Mouse (Mus musculus) C2C12 (cell line): ENCODE data around the gene A630095N17Rik. TPM values are rescaled to one million over a fixed set of nuclear protein-coding genes. Genes with fewer than 3 reads are reported as not detected.

ENCODE experiments used
- H3K27me3 ChIP-seq: one replicate; pipeline ENCODE4 v1.6.1; 2011; ENCODE audit not compliant: control insufficient read depth, insufficient read depth, insufficient read length
- H3K36me3 ChIP-seq: one replicate; pipeline ENCODE4 v1.6.1; 2011; ENCODE audit not compliant: control insufficient read depth, insufficient read depth
- H3K4me3 ChIP-seq: one replicate; pipeline ENCODE4 v1.5.1; 2011; ENCODE audit warnings: mild to moderate bottlenecking, control low read depth; ENCODE audit not compliant: poor library complexity, insufficient read depth, severe bottlenecking
- H3K79me2 ChIP-seq: one replicate; pipeline ENCODE4 v1.6.1; 2011; ENCODE audit not compliant: control insufficient read depth, insufficient read depth
- H3K79me3 ChIP-seq: one replicate; pipeline ENCODE4 v1.6.1; 2011; ENCODE audit warnings: low read depth, control low read depth
- H3ac ChIP-seq: one replicate; pipeline ENCODE3; 2011; ENCODE audit warnings: low read depth; ENCODE audit not compliant: control insufficient read depth, insufficient read length
- CEBPB ChIP-seq: IDR thresholded peaks from one replicate; pipeline ENCODE4 v1.6.1; 2011; ENCODE audit warnings: low read depth, mild to moderate bottlenecking, control low read depth, moderate library complexity
- CTCF ChIP-seq: IDR thresholded peaks from one replicate; pipeline ENCODE4 v1.5.1; 2011; ENCODE audit not compliant: control insufficient read depth, insufficient read depth, insufficient read length
- FOSL1 ChIP-seq: IDR thresholded peaks from one replicate; pipeline ENCODE4 v1.8.0; 2011; ENCODE audit warnings: mild to moderate bottlenecking, low read length; ENCODE audit not compliant: poor library complexity, insufficient read depth, severe bottlenecking
- MAX ChIP-seq: IDR thresholded peaks from one replicate; pipeline ENCODE4 v1.6.1; 2011; ENCODE audit warnings: mild to moderate bottlenecking, control low read depth
- MYOD1 ChIP-seq: IDR thresholded peaks from one replicate; pipeline ENCODE4 v1.6.1; 2011; ENCODE audit warnings: low read depth; ENCODE audit not compliant: control insufficient read depth, insufficient read length
- MYOG ChIP-seq: IDR thresholded peaks from one replicate; pipeline ENCODE4 v1.6.1; 2011; ENCODE audit not compliant: control insufficient read depth, insufficient read length; ENCODE audit errors: extremely low read depth
- USF1 ChIP-seq: IDR thresholded peaks from one replicate; pipeline ENCODE4 v1.6.1; 2011; ENCODE audit warnings: low read depth, mild to moderate bottlenecking, control low read depth, moderate library complexity
- long read RNA-seq, 2 experiments: library from polyadenylated mRNA; unstranded; transcript quantifications; one replicate each; pipeline ENCODE4 v2.0.0; 2019 to 2020
- polyA plus RNA-seq: library from polyadenylated mRNA; unstranded; fragments of >200 nt; fragmentation: generic; extraction: Trizol; gene quantifications from one replicate; pipeline ENCODE4 v1.2.1, GENCODE M21; 2012; ENCODE audit warnings: missing spikeins

The A630095N17Rik gene
- not detected for polyA plus RNA-seq
- long read RNA-seq, experiment 1 = 0 reads
- long read RNA-seq, experiment 2 = 0 reads

GRCm38 (mm10) chr1:75231664-75232152, at the start of gene A630095N17Rik:
Gene A630095N17Rik, minus strand, starts transcription at chr1:75232102.
- H3K4me3 ChIP-seq = no peak within 1 kb of the TSS
- no peak for TF ChIP-seq MAX
- no peak for TF ChIP-seq MYOG
- no peak for TF ChIP-seq MYOD1
- TF ChIP-seq CTCF = no peak
- TF ChIP-seq CEBPB = no peak
- no peak for TF ChIP-seq USF1
- no peak for TF ChIP-seq FOSL1
- H3ac ChIP-seq = peak within 1 kb of the TSS; percentile 19
- H3K27me3 ChIP-seq = no peaks in the 10 kb centered on the region
- no peaks in the 10 kb centered on the region for H3K79me2 ChIP-seq
- no peaks in the 10 kb centered on the region for H3K79me3 ChIP-seq
- no peaks in the 10 kb centered on the region for H3K36me3 ChIP-seq

DNA sequence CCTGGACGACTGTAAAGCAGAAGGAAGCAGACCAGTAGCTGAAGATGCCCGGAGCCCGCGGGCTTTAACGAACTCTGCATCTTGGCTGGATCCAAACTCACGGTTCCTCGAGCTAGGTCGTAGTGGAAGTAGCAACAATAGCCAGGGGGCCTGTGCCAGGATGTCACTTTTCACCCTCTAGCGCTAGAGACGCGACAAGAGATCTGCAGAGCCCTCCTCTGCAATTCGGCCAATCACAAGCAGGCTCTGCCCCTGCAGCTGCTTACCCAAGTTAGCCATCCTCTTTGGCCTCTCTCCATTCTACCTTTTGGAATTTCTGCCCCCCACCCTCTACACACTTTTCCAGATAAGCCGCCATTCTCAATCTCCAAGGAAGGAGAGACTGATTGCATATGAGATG, 46.3 kb upstream of the A630095N17Rik start, which contains the start of gene Resp18:
Resp18 (minus strand) TSS at position 188 of the 400 bp plus-strand sequence.
- H3K79me2 ChIP-seq = no peaks in the 10 kb centered on the region
- no peak within 1 kb of the TSS for H3K4me3 ChIP-seq
- peaks cover 2% of the 10 kb centered on the region for H3K27me3 ChIP-seq
- H3K36me3 ChIP-seq = no peaks in the 10 kb centered on the region
- no peaks in the 10 kb centered on the region for H3K79me3 ChIP-seq
- H3ac ChIP-seq = no peak within 1 kb of the TSS
- TF ChIP-seq MAX (no peak), USF1 (no peak), MYOG (no peak), CEBPB (no peak), FOSL1 (no peak), CTCF (no peak), MYOD1 (no peak)

DNA sequence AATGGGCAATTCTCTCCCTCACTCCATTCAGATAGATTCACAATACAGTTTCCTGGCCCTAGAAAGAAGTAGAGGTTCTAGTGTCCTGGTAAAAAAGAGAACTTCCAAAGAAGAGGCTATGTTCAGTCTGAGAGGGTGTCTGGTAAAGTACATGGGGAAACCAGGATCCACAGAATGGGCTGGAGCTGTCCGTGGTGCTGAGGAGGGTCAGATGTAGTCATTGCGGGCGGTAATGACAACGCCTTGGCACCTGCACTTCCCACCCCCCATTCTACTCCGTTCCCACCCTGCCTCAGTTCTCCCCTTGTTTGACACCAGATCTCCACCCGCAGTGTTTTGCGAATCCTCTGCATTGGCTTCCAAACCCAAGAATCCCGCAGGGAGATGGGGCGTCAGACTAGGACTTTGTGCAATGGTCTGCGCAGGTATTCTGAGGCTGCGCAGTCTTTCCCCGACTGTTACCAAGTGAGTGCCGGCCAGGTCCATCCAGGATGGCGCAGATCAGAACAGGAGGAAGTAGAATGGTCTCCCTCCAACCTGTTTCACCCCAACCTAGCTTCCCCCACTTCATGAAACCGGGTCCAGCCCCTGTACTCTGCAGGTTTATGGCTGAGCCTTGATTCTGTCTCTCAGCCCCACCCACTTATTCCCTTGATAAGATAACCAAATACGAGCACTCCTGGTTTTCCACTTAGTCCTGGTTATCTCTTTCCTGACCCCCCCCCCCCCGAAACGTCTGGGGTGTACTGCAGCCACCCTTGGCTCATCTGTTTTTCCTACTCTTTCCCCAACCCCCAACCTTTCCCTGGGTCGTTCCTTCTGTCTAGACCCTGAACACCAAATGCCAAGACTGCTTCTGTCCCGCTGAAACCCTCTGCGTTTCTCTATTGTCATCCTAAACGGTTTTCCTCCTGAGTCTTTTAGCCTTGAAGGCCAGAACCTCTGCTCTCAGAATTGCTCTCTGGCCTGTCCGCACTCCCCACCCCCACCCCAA, 45.6 kb upstream of the A630095N17Rik start:
- Histone ChIP-seq H3K27me3 (no peaks in the 10 kb centered on the region), H3K79me2 (no peaks in the 10 kb centered on the region), H3ac (no peak overlapping the region), H3K36me3 (no peaks in the 10 kb centered on the region), H3K4me3 (no peak overlapping the region), H3K79me3 (no peaks in the 10 kb centered on the region)
- TF ChIP-seq MYOD1 (no peak), USF1 (no peak), MYOG (no peak), MAX (no peak), FOSL1 (no peak), CEBPB (no peak), CTCF (no peak)

GRCm38 (mm10) chr1:75264091-75264880, 32.4 kb upstream of the A630095N17Rik start, which contains the start of gene Ptprn:
Gene Ptprn, minus strand, starts transcription at chr1:75264502.
- H3K4me3 ChIP-seq = peak within 1 kb of the TSS; percentile 45
- peak within 1 kb of the TSS; percentile 79 for H3ac ChIP-seq
- no peaks in the 10 kb centered on the region for H3K36me3 ChIP-seq
- no peaks in the 10 kb centered on the region for H3K79me2 ChIP-seq
- no peaks in the 10 kb centered on the region for H3K79me3 ChIP-seq
- H3K27me3 ChIP-seq = peaks cover 4% of the 10 kb centered on the region
- no peak for TF ChIP-seq MYOG
- TF ChIP-seq MYOD1 = no peak
- TF ChIP-seq CTCF = no peak
- TF ChIP-seq FOSL1 = no peak
- no peak for TF ChIP-seq USF1
- TF ChIP-seq MAX = no peak
- no peak for TF ChIP-seq CEBPB
